Mouse (Mus musculus) T-cell, adult 66 days (primary cell): ENCODE data around the gene Zfp13. TPM values are rescaled to one million over a fixed set of nuclear protein-coding genes. Genes with fewer than 3 reads are reported as not detected.

Experiments
- total RNA-seq, 2 experiments: library from RNA; stranded (reverse); gene quantifications; 3 replicates in 1 of 2; 4 replicates in 1 of 2; pipeline ENCODE4 v1.2.4; 2023

Zfp13 gene
- total RNA-seq: not detected

DNA sequence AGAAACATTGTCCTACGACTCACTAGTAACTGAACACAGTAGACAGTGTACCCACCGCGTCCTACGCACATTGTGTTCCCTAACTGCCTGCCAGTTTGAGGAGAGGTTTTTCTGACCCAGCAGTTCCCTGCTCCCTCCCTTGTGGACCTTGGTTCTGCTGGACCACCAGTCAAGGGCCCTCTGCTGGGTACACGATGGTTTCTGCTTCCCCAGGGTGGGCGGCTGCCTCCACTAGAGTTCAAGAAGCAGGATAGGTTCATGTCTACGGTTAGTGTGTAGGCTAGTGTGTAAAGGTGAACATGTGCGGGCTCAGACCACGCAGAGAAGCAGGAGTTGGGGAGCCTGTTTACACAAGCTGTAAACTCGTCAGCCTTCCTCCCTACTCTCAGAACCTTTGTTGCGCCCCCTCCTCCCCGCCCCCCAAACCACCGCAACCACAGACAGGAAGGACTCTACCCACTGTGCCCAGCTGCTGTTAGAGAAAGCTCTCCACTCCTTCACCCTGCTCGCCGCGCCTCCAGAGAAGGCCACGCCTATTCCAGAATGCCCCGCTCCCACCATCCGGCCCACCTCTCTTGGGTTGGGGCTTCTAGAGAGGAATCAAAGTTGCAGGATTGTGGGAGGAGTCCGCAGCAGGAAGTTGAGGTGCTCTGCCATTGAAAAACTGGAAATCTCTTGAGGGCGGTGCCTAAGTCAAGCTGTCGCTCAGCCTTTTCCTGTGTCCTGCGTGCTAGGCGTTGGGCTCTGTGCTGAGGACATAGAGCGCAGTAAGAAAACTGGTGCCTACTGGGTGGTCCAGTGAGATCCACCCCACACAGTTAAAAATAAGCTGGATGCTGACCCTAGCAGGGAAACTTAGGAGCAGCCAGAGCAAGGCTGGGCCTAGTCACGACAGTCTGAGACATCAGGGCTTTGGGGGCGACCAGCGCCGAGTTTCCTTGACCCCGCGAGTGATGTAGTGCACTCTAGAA lies at the start of gene Zfp13:
Gene Zfp13 (minus strand): TSS at position 906 of the 971 bp plus-strand sequence.

DNA sequence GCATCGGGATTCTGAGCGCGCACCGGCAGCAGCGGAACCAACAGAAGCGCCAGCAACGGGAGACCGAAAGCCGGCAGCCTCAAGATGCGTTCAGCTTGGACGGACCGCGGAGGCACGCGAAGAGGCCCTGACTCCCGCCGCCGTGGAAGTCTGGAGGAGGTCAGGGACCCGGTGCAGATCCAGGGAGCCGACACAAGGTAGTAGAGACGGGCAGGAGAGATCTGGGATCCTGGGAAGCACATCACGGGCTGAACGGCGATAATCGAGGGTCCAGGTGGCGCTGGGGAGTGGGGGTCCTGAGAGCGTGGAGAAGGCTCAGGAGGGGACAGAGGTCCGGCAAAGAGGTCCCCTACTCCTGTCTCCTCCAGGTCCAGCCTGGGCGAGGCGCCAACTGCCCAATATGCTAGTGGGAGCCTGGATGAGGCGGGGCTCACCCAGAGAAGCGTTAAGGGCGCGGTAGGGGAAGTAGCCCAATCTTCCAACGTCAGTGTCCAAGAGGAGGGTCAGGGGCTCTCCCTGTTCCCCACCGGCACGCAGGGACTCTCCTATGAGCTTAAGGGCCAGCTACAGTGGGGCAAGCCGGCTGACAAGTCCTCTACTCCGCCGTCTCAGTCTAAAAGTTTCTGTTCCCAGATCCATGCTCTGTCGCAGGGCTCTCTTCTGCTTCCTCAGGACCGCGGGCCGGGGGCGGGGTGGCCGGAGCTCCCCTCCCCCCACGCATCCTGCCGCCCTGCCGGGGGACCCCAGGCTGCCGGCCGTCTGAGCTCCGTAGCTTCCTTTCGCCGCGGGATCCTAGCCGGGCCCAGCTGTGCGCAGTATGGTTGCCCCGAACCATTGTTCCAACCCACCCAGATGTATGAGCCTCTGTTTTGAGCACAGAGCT lies 45.6 kb upstream of the Zfp13 start, which contains the start of gene Mmp25:
Gene Mmp25 (minus strand): TSS at position 665 of the 883 bp plus-strand sequence.

DNA sequence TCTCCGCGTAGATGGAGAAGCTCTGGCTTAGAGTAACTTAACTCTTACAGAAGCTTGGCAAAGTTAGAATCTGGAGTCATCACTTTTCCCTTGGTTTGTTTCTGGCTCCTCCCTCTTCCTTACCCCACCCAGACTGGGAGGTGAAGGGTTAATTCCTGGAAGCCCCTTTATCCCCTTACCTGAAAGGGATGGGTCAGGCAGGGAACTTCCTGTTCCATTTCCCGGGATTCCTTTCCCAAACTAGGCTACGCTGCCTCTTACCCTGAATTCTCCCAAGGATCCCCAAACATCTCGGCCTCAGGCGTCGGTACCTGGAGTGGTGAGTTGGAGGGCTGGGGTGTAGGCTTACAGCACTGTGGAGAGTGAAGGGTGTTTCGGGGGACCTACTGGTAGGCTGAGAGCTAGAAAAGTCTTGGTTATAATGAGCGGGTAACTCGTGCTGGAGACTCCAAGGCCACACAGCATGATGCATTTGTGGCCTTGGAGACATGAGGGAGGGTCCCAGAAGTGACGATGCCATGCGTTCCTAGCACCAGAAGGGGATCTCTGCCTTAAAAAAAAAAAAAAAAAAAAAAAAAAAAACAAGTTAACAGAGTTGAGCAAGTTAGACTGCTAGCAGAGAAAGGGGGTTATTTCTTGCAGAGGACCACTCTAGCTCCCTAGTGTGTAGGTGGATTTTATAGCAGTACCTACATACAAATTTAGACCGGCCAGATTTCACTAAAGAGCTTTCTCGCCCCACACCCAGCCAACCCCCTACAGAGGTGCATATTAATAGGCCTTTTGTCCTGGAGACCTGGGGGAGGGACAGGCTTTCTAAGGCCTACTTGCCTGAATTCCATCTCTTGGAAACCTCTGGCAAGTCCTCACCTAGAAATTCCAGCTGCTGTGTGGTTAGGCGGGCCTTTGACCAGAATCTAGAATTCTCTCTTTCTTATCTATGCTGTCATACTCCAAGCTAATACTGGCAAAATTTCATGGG lies 1.6 kb upstream of the Zfp13 start, which contains the start of gene Zscan10:
Gene Zscan10 (plus strand): TSS at position 216 of the 982 bp plus-strand sequence.

DNA sequence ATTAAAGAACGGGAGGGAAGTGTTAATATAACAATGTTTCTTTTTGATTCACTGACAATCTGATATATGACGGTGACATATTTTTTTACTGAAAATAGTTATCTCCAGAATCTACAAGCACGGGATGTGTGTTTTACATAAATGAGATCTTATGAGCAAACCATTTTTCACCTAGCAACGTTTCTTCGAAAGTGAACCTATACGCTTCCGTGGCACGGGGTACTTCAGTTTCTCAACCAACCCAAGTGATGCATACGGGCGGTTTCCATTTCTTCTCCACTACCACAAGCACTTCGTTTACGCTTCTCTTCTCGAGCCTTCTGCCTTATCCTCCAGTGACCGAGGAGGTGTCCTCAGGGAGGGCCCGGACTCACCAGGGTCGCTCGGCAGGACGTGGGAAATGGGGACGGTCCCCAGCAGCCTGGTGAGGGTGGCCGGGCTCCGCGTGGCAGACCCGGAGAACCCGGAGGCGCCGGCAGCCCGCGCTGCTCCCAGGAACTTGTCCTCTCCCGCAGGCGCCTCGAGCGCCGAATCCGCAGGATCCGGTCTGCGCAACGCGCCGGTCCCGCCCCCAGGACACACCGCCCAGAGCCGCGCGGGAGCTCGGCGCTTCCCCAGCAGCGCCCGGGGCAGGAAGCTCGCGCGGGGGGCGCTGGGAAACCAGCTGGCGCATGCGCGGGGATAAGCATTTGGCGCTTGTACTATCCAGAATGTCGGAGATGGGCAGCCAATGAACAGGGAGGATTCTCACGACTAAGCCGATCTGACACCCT lies 35.5 kb downstream of the Zfp13 start, which contains the start of gene Zfp213:
Gene Zfp213 (minus strand): TSS at position 644 of the 773 bp plus-strand sequence.

Other genes with a start within 250 kb of the Zfp13 start
- not detected for gene Vmn2r116, start 214.9 kb downstream of the Zfp13 start, total RNA-seq
- not detected for gene Vmn2r117, start 119.8 kb downstream of the Zfp13 start, total RNA-seq
- gene Zfp213, start 35.2 kb downstream of the Zfp13 start, total RNA-seq: 10 to 100 TPM; 10.0 to 11.4 TPM
- not detected for gene Zscan10, start 1.4 kb upstream of the Zfp13 start, total RNA-seq
- 1 to 10 TPM in 1 of 2 experiments, under 1 TPM in 1; 0.47 to 1.0 TPM for gene Mmp25, start 45.8 kb upstream of the Zfp13 start, total RNA-seq
- gene Bicdl2, start 61.0 kb upstream of the Zfp13 start, total RNA-seq: not detected
- gene Hcfc1r1, start 74.1 kb upstream of the Zfp13 start, total RNA-seq: 10 to 100 TPM; 34.9 to 35.2 TPM
- 10 to 100 TPM; 18.6 to 19.2 TPM for gene Thoc6, start 74.4 kb upstream of the Zfp13 start, total RNA-seq
- gene Tnfrsf12a, start 78.0 kb upstream of the Zfp13 start, total RNA-seq: 10 to 100 TPM; 24.3 to 27.1 TPM
- not detected for gene Cldn6, start 79.8 kb upstream of the Zfp13 start, total RNA-seq
- gene Cldn9, start 84.5 kb upstream of the Zfp13 start, total RNA-seq: not detected
- not detected for gene 1520401A03Rik, start 123.3 kb upstream of the Zfp13 start, total RNA-seq
- gene Pkmyt1, start 126.8 kb upstream of the Zfp13 start, total RNA-seq: 10 to 100 TPM; 35.4 to 36.1 TPM
- 1 to 10 TPM; 2.5 to 6.1 TPM for gene Paqr4, start 141.4 kb upstream of the Zfp13 start, total RNA-seq
- 1 to 10 TPM; 2.6 to 2.9 TPM for gene Kremen2, start 146.3 kb upstream of the Zfp13 start, total RNA-seq
- gene Flywch1, start 172.1 kb upstream of the Zfp13 start, total RNA-seq: 10 to 100 TPM; 29.1 to 32.6 TPM
- gene Flywch2, start 186.6 kb upstream of the Zfp13 start, total RNA-seq: under 1 TPM in 1 of 2 experiments, not detected in 1; 0.89 TPM
- 1,000 to 10,000 TPM; 1,478 to 1,622 TPM for gene Srrm2, start 191.0 kb upstream of the Zfp13 start, total RNA-seq
- gene Elob, start 229.6 kb upstream of the Zfp13 start, total RNA-seq: 100 to 1,000 TPM; 205 to 212 TPM
- not detected for gene Prss33, start 236.6 kb upstream of the Zfp13 start, total RNA-seq
- not detected for gene Prss32, start 244.4 kb upstream of the Zfp13 start, total RNA-seq
- gene Prss41, start 244.7 kb upstream of the Zfp13 start, total RNA-seq: 1 to 10 TPM; 1.0 to 1.2 TPM